Mouse (Mus musculus) adipocyte (in vitro differentiated cells): ENCODE data around the gene Zfp428.
"Not testable (repeated sequence)": the region's sequence is repeated elsewhere in the genome, so short reads cannot be mapped to it uniquely, and the experiment has no call there.

Experiments
- DNase-seq: peaks from one replicate; pipeline ENCODE4 v3.0.0-alpha.2; 2016; ENCODE audit warnings: low spot score

Gene Zfp428

DNA sequence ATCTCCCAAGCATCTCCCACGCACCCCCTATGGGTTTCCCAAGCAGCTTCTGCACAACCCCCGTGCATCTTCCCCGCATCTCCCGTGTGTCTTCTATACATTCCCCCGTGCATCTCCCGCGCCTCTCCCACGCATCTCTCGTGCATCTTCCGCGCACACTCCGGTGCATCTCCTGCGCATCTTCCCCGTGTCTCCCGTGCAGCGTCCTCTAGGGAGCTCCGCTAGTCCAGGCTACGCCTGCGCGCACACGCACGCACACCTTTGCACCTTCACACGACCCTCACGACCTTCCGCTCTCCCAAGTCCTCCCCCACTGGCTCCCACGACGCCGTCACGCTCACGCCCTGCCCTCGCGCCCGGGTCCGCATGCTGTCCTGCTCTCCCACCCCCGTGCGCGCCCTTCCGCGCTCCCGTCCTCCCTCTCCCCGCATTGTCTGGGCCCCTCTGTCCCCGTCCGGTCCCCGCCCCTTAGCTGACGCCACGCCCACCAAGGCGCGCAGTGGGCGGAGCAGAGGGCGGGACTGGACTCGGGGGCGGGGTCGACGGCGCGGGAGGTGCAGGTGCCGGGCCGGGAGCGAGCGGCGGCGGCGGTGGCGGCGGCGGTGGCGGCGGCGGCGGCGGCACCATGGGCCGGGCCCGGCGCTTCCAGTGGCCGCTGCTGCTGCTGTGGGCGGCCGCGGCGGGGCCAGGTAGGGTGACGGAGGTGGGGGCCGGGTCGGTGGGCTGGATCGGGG is 25.2 kb upstream of the Zfp428 start, which contains the start of gene Cadm4:
Cadm4 (plus strand) TSS at position 550 of the 734 bp plus-strand sequence.
- no peak for DNase-seq

GRCm38 (mm10) chr7:24482208-24483020 is 24.4 kb upstream of the Zfp428 start:
- DNase-seq = no peak

- not testable (repeated sequence) for DNase-seq
Observed at GRCm38 (mm10) chr7:24483291-24483690, 23.5 kb upstream of the Zfp428 start.

DNA sequence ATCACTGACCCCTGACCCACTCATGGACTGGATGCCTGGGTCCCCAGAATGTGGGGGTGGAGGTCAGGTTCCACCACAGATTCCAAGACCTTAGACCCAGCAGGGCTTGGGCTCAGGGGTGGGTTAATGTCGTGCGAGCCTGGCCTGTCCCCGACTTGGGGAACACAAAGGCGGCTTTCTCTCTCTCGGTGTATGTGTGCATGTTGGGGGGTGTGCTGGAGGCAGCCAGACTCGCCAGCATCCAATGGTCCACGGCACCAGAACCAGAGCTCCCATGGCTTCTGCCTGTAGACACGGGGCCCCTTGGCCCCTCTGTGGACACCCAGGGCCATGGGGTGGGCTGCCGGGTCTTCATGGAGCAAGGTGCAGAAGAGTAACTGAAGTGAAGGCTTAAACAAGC is 21.3 kb upstream of the Zfp428 start:
- no peak for DNase-seq

DNA sequence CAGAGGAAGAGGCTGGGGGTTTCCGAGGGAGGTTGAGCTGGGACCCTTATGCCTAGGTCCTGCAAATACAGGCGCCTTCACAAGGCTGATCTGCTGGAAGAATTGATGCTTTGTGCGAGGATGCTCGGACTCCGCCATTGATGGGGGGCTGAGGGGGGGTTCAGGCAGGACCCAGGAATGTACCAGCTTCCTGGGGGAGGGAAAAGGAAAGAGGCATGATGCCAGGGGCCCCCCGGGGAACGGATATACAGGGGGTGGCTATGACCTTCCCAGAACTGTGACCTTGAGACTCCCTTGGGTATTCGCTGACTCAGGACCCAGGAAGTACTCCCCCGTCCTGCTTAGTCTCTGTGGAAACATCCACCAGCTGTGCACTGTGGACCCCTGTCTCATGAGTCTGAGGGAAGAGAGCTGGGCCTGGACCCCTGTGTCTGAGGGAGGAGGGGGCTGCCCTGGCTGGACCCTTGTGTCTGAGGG is 20.1 kb upstream of the Zfp428 start:
- DNase-seq = no peak

- no peak for DNase-seq
Observed at GRCm38 (mm10) chr7:24487403-24487802, 19.4 kb upstream of the Zfp428 start.

- DNase-seq = no peak
Observed at GRCm38 (mm10) chr7:24488303-24488702, 18.5 kb upstream of the Zfp428 start.

GRCm38 (mm10) chr7:24499856-24500577 is 6.8 kb upstream of the Zfp428 start:
- no peak for DNase-seq

- DNase-seq = no peak
Observed at GRCm38 (mm10) chr7:24500929-24501328, 5.9 kb upstream of the Zfp428 start.

DNA sequence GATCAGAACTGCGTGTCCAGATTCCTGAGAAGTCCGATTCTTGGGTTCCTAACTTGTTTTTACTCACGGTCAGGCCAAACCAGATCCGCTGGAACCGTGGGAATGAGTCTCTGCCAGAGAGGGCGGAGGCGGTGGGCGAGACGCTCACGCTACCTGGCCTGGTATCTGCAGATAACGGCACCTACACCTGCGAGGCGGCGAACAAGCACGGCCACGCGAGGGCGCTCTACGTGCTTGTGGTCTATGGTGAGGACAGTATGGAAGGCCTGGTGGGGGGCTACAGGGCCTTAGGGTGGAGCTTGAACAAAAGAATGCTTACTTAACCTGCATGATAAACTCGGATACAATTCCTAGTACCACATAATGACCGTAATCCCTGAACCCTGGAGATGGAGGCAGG is 5.3 kb upstream of the Zfp428 start:
- no peak for DNase-seq

GRCm38 (mm10) chr7:24504004-24504403 is 2.8 kb upstream of the Zfp428 start:
- DNase-seq = no peak

DNA sequence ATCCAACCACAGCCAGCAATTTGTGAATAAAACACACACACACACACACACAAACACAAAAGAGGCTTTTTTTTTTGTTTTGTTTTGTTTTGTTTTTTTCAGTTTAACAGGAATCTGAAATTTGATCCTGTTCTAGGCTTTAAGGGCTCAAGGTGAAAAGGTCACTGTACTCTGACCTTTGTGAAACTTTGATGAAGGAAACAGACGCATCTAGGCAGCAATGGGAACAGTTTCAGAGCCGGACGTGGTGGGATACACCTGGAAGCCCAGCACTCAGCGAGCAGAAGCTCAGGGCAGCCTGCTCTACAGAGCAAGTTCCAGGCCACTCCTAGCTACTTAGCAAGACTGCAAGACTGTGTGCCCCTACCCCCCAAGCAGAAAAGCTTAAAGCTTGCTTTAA is 1.9 kb upstream of the Zfp428 start:
- no peak for DNase-seq

- no peak for DNase-seq
Observed at GRCm38 (mm10) chr7:24505447-24506064, 1.2 kb upstream of the Zfp428 start.

DNA sequence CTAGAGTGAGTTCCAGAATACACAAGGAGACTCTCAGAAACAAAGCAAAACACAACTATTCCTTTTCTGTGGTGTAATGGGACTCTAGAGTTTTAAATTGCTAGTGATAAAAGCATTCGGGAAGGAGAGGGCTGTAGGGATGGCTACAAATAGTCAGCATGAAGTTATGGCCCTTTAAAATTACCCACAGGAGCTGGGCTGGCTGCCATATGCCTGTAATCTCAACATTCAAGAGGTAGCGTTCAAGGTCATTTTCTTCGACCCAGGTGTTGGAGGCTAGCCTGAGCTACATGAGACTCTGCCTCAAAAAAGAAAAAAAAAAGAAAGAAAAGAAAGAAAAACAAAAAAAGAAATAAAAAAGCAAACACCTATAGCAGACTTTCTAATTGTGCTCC is 744 bp upstream of the Zfp428 start:
- DNase-seq = no peak

DNA sequence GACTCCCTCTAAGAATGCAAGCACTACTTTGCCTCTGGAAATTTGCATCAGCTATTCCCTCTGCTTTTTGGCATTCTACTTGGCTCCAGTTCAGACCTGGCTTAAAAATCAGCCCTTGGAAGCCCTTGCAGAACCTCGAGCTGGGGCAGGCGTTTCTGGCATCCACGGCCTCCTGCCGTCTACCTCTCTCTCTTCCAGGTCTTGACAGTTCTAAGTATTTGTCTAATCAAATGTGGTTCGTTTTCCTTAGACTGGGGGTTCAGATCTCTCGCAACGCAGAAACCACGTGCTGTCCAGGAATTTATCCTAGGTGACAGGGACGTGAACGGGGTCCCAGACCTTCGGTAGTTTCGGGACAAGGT is 349 bp upstream of the Zfp428 start:
- DNase-seq = peak; percentile 78

DNA sequence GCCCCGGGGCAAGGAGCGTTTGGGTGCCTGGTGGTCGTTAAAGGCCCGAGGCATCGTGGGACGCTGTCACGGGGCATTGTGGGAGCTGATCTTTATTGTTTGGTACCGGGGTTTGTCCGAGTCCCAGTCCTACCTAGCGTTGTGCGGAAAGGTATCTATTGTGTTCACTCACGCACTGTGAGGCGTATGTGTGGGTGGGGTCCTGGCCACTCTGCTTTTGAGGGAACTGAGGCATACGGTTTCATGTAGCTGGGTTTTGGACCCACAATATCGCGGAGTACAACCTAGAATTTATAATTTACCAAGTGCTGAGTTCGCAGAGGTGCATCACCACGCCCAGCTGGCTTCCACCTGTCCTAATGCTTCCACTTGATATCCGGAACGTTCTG is 914 bp downstream of the Zfp428 start:
- DNase-seq = no peak

GRCm38 (mm10) chr7:24512355-24512754 is 5.5 kb downstream of the Zfp428 start, which contains the start of gene AC161166.1:
AC161166.1 (minus strand) TSS chr7:24512455.
- DNase-seq = no peak

- not testable (repeated sequence) for DNase-seq
Observed at GRCm38 (mm10) chr7:24516319-24516718, 9.5 kb downstream of the Zfp428 start.

DNA sequence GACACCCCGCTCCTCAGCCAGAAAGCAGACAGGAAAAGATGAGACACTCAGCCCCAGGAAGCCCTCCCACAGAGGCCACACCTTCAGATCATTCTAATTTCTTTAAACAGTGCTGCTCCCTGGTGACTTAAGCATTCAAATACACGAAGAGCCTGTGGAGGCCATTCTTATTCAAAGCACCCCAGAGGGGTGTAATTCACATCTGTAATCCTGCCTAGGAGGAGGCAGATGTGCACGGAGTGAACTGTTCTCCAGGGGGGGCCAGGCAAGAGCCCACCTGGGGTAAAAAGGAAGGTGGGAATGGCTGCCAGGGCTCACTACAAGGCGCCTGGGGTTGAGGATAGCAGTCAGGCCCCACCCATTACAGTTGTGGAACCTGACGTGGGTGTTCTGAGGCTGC is 10.3 kb downstream of the Zfp428 start:
- no peak for DNase-seq

GRCm38 (mm10) chr7:24517654-24518053 is 10.8 kb downstream of the Zfp428 start:
- DNase-seq = no peak

DNA sequence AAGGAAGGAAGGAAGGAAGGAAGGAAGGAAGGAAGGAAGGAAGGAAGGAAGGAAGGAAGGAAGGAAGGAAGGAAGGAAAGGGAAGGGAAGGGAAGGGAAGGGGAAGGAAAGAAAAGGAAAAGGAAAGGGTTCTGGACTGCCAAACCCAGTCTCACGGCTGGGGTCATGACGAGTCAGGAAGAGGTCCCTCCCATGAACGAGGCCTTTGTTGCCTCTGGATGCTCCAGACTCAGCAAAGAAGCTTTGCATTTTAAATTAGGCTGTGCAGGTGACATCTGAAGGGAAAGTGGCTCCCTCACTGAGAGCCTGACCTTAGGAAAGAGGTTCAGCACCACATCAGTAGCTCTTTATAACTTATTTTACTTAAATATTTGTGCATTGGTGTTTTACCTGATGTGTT is 12.3 kb downstream of the Zfp428 start:
- DNase-seq = no peak

- not testable (repeated sequence) for DNase-seq
Observed at GRCm38 (mm10) chr7:24520054-24520453, 13.2 kb downstream of the Zfp428 start.
